Mouse (Mus musculus) natural killer cell, adult 2 months (primary cell): Measurements from ENCODE around the gene Gtf2ird1.
"Not testable (repeated sequence)": the region's sequence is repeated elsewhere in the genome, so short reads cannot be mapped to it uniquely, and the experiment has no call there.

ENCODE experiments used
- DNase-seq, 2 experiments: peaks; one replicate each; pipeline ENCODE4 v3.0.0; 2022; ENCODE audit warnings: low spot score in 2 of 2

The Gtf2ird1 gene

DNA sequence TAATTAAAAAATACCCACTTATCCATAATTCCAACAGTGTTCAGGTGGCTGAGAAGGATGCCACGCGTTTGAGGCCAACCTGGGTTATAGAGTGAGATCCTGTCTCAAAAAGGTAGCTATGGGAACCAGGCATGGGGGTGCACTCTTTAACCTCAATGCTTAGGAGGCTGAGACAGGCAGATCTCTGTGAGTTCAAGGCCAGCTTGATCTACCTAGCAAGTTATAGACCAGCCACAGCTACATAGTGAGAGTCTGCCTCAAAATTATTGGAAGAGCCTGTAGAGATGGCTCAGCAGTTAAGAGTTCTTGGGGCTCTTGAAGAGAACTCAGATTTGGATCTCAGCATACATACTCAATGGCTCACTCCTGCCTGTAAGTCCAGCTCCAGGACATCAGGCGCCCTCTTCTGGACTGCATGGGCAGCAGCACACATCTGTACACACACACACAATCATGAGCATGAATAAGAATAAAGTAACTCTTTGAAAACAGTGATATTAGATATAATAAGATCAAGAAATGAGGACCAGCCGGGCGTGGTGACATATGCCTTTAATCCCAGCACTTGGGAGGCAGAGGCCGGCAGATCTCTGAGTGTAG, 18.6 kb upstream of the Gtf2ird1 start:
- DNase-seq: no peak

DNA sequence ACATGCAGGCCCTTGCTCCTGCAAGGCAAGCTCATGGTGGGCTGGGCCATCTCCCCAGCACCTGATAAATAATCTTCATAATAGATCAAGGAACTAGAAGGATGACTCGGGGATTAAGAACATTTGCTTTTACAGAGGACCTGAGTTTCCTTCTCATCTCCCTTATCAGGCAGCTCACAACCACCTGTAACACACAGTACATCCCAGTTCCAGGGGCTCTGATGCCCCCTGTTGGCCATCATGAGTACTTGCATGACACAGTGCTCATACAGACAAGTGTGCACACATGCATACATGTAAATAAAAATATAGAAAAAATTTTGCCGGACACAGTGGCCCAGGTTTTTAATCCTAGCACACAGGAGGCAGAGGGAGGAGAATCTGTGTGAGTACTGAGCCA, 17.4 kb upstream of the Gtf2ird1 start:
- DNase-seq: no peak

DNA sequence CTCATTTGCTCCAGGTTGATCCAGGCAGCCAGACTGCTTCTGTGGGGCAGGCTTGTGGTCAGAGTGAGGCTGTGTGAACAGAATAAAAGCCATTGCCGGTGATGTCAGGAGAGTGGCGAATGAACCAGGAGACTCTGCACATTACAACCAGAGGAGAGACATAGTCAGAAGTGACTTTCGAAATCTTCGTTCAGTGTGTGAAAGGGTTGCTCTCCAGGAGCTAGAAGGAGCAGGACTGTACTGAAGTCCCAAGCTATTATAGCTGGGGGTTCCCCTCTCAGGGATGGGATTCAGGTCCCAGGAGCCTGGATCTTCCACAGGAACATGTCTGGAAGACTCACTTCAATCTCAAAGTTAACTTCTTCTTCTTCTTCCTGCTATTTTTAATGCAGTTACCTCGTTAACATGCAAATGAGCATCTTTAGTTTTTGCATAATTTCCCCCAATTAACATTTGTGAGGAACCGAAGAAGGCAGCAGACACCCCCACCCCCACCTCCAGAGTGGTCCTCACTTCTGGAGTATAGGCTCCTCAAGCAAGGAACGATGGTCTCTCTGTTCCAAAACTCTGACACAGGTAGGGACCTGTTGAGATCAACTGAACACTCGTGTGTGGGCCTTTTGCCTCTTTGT, 14.1 kb upstream of the Gtf2ird1 start:
- DNase-seq: no peak

DNA sequence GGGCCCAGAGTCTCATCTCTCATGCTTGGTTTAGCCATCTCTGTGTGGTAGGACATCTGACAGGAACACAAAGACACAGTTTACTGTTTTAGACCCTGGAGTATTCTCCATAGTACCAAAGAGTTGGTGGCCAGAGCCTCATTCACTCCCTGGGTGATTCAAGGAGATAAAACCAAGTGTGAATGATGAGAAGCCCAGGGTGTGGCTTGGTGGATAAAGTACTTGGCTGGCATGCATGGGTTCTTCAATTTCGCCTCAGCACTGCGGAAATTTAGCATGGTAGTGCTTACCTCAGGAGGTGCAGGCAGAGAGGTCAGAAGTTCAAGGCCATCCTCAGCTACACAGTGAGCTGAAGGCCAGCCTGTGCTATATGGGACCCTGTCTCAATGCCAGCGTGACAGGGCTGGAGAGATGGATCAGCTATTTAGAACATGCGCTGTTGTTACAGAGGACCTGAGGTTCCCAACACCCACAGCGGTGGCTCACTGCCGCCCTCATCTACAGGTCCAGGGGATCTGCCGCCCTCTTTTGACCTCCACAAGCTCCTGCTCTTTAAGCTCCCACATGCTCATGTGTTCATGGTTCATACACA, 13.1 kb upstream of the Gtf2ird1 start:
- DNase-seq: no peak

DNA sequence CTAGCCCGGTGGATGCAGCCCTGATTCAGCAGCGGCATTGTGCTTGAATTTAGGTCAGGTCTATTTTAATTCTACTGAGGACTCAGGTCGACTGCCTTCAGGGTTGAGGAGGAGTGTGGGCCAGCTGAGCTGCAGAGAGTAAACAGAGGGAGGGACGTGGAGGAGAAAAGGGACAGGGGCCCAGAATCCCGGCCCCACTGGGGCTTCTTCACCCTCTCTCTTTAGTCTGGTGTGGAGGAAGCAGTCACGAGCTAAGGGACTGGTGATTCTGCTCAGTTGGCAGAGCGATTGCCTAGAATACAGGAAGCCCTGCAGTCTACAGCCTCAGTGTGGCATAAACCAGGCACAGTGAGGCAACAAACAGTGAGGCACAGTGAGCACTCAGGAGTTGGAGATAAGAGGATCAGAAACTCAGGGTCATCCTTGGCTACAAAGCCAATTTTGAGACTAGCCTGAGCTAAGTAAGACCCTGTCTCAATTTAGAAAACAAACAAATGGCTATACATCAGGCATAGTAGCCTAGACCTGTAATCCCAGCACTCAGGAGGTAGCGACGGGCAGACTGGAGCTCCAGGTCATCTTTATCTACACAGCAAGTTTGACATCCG, 11.7 kb upstream of the Gtf2ird1 start:
- DNase-seq: no peak

DNA sequence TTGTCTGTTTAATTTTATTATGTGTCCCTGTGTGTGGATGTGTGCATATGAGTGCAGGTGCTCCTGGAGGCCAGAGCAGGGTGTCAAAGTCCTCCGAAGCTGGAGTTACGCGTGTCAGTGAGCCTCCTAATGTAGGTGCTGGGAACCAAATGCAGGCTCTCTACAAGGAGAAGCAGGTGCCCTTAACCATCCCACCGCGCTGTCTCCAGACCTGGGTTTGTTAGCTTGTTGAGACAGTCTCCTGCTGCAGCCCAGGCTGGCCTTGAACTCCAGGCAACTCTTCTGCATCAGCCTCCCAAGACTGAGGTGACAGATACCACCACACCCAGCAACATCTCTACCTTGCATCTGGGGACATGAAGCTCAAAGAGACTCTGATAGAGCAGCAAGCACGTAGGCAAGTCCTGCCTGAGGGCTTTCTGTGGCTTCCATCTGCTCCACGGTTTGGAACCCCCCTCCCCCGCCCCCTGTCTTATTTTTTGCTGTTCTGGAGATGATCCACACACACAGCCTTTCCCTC, 10.6 kb upstream of the Gtf2ird1 start:
- no peak for DNase-seq

DNA sequence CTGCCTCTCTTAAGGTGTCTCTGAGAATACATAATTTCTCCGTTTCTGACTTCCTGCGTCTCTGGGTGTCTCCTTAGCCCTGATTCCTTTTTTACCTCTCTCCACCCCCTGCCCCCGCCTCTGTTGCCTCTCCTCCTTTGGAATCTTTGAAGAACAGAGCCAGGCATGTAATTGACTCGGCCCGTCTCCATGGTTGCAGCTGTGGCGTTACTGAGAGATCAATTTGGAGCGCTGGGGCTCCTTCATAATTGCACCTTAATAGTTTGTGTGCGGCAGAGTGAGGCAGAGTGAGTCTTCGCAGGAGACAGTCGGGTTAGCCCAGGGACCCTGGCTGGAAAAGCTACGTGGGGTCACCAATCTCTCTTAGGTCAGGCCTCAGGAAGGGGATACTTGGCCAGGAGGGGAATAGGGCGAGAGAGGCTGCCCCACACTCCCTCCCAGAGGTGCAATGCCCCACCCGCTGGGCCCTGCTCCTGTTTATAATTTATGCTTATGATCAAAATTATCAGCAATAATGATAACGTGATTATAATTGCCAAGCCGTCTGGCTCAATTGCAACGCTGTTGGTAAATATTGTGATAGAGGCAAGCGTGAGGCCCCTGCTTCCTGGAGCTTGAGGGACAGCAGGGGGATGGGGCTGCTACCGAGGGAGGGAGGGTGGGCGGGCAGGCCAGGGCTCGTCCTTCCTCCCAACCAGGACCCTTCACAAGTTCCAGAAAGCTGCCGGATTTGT, 9.9 kb upstream of the Gtf2ird1 start:
- DNase-seq: no peak

DNA sequence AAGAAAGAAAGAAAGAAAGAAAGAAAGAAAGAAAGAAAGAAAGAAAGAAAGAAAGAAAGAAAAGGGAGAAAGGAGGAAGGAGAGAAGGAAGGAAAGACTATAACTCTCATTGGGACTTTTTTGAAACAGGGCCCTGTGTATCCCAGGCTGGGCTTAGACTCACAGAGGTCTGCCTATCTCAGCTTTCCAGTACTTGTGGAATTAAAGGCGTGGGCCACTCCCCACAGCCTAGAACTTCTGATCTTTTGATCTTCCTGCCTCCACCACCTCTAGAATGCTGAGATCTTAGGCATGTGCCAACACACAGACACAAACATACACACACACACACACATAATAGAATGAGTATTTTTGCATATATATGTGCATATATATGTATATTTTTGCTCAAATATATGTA, 8.7 kb upstream of the Gtf2ird1 start:
- DNase-seq: no peak

DNA sequence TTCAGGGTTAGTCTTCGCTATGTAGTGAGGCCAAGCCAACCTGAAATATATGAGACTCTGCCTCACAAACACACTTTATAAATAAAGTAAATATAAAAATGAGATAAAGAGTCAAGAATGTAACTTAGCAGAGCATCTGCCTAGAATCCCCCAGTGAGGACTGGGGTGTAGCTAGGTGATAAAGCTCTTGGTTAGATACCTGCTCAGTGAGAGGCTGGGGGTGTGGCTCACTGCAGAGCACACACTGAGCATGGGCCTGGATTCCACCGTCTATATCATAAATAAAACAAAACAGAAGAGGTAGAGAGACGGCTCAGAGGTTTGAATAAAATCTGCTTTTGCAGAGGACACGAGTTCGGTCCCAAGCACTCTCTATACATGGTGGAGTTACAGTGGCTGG, 7.7 kb upstream of the Gtf2ird1 start:
- no peak for DNase-seq

DNA sequence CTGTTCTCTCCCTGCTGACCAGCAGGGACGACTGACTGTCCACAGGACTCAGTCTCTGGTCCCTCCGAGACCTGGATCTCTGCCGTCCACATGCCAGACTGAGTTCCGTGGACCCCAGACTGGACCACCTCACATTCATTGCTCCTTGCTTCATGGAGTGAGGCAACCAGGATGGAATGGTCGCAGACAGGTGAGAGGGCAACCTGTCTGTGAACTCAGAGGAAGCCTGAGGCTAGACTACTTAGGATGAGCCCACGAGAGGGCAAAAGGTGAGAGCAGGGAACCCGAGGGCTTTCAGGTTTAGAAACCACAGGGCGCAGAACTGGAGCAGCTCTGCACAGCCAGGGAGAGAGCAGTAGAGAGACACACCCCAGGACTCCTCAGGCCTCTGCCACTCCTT, 6.2 kb upstream of the Gtf2ird1 start:
- no peak for DNase-seq

DNA sequence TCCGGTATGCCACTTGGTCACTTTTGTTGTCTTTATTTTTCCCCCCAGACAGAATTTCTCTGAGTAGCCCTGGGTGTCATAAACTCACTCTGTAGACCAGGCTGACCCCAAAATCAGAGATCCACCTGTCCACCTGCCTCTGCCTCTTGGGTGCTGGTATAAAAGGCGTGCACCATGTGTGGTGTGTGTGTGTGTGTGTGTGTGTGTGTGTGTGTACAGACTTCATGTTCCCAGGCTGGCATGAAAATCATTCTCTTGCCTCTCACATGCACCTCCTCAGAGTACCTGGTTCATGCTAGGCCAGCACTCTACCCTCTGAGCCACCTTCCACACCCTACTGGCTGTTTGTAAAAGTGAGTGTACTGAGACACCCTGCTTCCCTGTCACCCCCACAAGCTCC, 5.8 kb upstream of the Gtf2ird1 start:
- no peak for DNase-seq

DNA sequence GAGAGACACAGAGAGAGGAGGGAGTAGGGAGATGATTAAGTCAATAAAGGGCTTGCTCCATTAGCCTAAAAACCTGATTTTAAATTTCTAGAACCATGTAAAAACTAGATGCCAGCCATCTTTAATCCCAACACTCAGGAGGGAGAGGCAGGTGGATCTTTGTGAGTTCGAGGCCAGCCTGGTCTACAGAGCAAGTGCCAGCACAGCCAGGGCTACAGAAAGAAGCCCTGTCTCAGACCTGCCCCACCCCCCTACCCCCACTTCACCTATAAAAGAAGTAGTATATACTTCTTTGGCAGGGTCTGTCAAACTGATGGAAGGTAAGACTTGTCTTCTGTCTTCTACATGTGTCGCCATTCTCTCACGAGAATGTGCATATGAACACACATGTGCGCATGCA, 4.0 kb upstream of the Gtf2ird1 start:
- no peak for DNase-seq

DNA sequence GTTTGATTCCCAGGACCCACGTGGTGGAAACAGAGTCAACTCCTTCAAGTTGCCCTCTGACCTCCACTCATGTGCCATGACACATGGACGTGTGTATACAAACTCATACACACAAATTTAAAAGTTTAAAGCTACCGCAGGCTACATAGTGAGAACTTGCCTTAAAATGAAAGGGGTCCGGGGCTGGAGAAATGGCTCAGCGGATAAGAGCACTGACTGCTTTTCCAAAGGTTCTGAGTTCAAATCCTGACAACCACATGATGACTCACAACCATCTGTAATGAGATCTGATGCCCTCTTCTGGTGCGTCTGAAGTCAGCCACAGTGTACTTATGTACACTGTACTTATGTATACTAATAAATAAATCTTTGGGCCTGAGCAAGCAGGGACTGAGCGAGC, 2.6 kb upstream of the Gtf2ird1 start:
- no peak for DNase-seq

DNA sequence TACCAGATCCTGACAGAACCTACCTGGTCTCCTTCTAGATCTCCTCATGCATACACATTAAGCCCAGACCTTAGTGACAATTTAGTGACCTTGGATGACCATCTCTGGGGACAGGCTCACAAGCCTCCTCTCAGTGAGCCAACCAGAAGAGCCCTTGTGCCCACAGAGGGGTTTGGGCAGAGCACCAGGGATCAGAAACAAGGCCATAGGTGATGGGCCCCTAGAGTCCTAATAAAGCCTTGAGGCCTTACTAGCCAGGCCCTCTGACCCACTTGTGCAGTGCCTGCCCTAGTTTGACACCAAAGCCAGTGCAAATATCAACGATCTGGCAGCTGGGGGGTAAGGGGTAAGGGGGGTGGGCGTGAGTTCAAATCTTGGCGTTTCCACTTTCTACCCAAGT, 1.9 kb upstream of the Gtf2ird1 start:
- no peak for DNase-seq

DNA sequence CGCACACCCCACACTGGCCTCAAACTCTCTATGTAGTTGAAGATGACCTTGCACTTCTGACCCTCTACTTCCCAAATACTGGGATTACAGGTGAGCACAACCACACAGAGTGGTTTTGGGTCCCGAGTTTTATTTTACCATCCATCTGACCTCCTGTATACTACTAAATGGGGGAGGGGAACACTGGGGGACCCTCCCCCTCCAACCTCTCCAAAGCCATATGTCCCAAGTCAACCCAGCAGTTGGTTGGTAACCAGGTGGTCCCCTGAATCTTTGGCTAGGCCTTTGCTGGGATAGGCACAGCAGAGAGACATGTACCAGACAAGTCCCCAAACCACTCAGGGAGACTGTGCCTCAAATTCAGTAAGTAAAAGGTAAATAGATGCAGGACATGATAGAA, 855 bp upstream of the Gtf2ird1 start:
- no peak for DNase-seq

DNA sequence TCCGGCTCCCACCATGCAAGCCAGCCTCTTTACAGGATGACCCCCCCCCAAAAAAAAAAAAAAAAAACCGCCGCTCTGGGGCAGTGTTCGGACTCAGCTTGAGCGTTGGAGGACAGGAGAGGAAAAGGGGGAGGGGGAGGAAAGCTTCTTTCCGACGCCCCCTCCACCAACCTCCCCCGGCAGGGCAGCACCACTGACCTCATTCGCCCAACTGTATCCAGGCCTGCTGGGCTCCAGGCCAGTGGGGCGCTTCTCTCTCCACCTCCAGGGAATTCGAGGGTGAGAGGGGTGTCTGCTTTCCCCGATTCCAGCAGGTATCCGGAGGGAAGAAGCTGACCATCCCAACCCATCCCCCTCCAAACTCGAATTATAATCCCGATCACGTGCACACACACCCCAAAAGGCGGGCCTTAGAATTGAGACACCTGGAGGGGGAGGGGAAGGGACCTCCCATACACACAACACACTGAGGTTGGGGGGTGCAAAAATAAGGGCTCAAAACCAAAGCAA, 547 bp downstream of the Gtf2ird1 start:
- no peak for DNase-seq

DNA sequence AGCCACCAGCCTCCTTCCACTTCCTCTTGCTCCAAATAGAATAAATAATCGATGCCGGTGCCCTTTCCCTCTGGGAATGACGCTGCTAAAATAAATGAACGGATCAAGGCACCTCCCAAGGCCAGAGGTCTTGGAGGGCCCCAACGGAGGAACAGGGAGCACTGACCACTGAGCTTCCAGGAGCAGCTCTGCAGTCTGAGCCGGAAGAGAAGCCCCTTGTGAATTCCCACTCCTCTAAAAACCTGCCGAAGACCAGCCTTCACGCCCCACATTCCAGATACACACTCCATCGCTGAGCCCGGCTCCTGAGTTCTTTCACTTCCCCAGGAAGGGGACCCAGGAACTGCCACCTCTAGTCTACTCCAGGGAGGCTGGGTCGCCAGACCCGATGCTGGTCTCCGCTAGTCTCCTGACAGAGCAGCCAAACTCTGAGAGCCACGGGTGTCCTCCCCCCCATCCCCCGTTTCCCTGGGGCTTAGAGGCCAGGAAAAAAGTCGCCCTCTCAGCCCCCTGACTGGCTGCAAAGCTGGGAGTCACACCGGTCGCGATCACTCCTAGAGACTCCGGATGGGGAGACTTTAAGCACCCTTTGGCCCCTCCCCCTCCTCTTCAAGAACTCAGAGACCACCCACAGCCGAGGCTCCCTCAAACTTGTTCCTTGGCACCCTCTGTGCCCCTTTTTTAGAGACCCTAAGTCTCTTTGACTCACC, 1.2 kb downstream of the Gtf2ird1 start:
- DNase-seq: no peak

DNA sequence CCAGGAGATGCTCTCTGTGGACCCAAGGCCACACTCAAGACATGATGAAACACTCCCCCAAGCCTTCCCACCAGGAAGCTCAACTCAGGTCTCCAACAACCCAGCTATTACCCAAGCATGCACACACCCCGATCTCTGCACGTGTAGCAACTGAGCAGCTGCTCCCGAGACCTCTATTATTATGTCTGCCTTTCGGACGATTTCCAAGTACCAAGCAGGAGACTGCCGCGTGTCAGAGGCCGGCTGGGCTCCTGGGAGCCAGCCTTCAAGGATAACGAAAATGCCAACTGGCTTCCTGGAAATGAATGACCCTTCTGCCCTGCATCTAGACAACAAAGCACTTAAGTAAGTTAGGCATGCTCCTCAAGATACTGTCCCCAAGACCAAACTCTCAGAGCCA, 2.1 kb downstream of the Gtf2ird1 start:
- DNase-seq: no peak

DNA sequence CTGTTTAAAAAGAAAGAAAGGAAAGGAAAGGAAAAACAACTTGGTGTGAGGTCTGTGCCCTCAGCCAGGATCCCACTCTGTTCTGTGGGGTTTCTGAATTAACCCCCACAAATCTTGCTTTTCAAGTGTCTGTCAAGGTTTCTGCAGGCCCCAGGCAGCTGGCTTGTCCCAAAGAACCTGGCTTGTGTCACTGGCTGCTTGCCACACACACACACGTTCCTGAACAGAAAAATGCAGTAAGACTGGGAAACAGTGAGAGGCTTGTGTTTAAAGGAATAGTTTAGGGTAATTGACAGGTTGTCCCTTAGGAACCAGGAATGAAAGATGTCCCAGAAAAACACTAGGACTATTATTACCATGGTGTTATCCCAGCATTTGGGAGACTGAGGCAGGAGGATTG, 2.9 kb downstream of the Gtf2ird1 start:
- no peak for DNase-seq

DNA sequence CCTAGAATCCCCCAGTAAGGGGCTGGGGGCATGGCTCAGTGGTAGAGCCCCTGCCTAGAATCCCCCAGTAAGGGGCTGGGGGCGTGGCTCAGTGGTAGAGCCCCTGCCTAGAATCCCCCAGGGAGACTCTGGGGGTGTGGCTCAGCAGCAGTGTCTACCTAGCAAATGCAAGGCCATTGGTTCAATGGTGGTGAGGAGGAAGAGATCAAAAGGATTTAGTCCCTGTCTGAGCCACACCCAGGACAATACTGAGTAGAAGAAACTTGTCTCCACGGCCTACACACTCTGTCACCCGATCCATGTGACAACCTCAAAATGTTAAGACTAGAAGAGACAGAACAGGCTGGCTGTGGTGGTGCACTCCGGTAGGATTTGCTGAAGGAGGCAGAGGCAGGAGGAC, 9.8 kb downstream of the Gtf2ird1 start:
- not testable (repeated sequence) for DNase-seq

DNA sequence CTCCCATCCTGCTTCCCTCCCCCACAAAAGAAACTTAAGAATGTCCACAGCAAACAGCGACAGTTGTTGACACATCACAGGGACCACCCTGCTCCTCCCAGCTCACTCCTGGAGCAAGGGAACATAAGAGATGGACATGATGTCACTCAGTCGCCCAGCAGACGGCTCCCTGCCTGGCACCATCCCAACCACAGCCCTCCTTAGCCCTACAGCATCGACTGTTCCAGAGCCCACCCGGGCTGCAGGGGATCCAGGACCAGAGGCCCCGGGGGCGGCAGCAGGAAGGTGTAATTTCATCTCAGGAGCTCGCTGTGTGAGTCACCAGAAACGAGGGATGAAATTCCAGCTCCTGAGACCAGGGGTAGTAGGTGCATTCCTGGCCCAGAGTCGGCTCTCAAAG, 10.6 kb downstream of the Gtf2ird1 start:
- no peak for DNase-seq
